Mouse (Mus musculus) urinary bladder, postnatal 14 days (tissue): ENCODE measurements around the gene Zfp526.
A peak's percentile ranks its signal among the peaks of the same experiment; 100 is the strongest.
"Not testable (repeated sequence)": the region's sequence is repeated elsewhere in the genome, so short reads cannot be mapped to it uniquely, and the experiment has no call there.

ENCODE experiments used
- DNase-seq: peaks from one replicate; pipeline ENCODE4 v3.0.0; 2021; ENCODE audit warnings: low spot score

Zfp526 gene

GRCm38 (mm10) chr7:25240631-25241030 is 19.4 kb downstream of the Zfp526 start:
- no peak for DNase-seq

DNA sequence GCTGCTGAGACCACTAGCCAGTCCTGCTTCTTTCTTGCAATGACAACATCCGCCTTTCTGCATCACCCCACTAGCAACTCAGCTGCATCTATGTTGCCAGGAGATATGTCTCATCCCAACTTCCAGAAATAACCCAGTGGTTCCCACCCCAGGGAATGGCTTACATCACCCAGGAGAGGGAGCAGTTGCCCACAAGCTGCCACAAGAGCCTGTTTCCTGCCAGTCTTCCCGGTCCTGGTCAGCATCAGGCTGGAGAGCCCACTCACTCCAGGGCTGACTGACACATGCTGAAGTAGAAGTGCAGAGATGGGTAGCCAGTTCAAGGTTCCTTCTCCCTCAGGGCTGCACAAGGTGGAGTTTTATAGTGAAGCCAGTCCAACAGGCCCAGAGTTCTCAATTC is 19.8 kb downstream of the Zfp526 start:
- DNase-seq: peak; percentile 55

DNA sequence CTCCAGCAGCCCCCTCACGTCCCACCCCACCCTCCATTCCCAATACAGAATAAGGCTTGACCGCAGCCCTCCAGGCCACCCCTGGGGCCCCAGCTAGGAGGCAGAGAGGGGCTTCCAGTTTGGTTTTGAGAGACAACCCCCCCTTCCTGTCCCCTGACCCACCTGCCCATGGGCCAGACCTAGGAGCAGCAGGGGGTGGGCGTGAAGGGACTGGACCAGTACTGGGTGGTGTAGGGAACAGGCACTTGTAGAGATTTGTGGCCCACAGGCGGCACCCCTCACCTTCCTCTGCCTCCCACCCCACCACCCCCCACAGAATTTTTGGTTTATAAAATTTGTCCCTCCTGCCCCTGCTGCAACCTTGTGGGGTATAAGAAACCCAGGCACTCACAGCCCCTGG is 22.1 kb downstream of the Zfp526 start:
- no peak for DNase-seq

DNA sequence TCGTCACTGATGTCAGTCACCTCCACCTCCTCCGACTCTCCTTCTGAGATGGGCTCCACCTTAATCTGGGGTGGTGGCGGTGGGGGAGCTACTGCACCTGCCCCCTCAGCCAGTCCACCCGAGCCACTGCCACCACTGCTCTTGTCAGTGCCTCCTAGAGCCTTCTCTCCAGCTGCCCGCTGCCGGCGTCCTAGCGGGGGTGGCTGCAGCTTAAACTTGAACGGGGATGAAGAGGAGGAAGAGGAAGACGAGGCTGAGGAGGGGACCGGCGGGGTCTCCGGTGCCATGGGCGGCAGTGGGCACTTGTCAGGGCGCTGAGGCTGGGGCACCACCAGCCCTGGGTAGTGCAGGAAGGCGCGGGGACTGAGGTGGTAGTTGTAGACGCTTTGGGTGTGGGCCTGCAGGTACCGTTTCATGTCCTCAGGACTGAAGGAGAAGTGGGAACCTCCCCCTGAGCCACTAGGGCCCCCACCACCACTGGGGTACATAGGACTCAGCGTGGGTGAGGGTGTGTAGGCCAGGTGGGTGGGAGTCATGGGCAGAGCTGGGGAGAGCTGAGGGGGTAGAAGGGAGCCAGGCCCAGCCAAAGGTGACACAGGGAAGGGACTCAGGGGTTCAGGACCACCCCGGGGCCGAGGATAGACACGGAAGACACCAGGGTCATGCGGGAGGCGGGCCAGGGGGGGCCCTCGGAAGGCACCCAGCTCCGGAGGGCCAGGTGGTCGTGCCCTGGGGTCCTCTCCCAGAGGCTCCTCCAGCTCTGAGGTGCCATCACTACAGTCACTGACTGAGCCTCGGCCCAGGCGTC is 23.5 kb downstream of the Zfp526 start:
- DNase-seq: no peak

- no peak for DNase-seq
Measured at GRCm38 (mm10) chr7:25246079-25246758, 25.0 kb downstream of the Zfp526 start.

GRCm38 (mm10) chr7:25246759-25247137 is 25.5 kb downstream of the Zfp526 start:
- no peak for DNase-seq

GRCm38 (mm10) chr7:25247498-25247897 is 26.3 kb downstream of the Zfp526 start:
- no peak for DNase-seq

GRCm38 (mm10) chr7:25248018-25248647 is 26.9 kb downstream of the Zfp526 start:
- no peak for DNase-seq

- DNase-seq: peak; percentile 53
Measured at GRCm38 (mm10) chr7:25248846-25249313, 27.7 kb downstream of the Zfp526 start.

- DNase-seq: peak; percentile 85
Measured at GRCm38 (mm10) chr7:25249314-25250140, 28.3 kb downstream of the Zfp526 start.

- DNase-seq: peak; percentile 95
Measured at GRCm38 (mm10) chr7:25250141-25250972, 29.1 kb downstream of the Zfp526 start, which contains the start of gene Erf. Gene Erf, minus strand, starts transcription at chr7:25250761.

- peak; percentile 65 for DNase-seq
Measured at GRCm38 (mm10) chr7:25251071-25251791, 30.0 kb downstream of the Zfp526 start.

DNA sequence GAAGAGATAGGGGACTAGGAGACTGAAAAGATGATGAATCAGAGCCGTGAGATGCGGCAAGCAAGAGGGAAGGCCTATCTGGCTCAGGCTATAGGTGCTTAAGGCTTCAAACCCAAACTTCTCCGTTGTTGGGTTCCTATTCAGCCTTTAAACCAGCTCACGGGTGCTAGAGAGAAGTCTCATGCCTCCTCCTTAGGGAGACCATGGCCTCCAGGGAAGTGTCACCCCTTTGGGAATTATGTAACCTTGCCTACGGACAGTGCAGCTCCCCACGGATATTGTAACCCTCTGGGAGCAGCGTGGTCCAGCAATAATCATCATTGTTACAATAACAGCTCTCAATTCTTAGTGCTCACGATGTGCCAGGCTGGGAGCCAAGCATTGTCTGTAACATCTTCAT is 30.6 kb downstream of the Zfp526 start:
- no peak for DNase-seq

GRCm38 (mm10) chr7:25261896-25262295 is 40.7 kb downstream of the Zfp526 start:
- no peak for DNase-seq

DNA sequence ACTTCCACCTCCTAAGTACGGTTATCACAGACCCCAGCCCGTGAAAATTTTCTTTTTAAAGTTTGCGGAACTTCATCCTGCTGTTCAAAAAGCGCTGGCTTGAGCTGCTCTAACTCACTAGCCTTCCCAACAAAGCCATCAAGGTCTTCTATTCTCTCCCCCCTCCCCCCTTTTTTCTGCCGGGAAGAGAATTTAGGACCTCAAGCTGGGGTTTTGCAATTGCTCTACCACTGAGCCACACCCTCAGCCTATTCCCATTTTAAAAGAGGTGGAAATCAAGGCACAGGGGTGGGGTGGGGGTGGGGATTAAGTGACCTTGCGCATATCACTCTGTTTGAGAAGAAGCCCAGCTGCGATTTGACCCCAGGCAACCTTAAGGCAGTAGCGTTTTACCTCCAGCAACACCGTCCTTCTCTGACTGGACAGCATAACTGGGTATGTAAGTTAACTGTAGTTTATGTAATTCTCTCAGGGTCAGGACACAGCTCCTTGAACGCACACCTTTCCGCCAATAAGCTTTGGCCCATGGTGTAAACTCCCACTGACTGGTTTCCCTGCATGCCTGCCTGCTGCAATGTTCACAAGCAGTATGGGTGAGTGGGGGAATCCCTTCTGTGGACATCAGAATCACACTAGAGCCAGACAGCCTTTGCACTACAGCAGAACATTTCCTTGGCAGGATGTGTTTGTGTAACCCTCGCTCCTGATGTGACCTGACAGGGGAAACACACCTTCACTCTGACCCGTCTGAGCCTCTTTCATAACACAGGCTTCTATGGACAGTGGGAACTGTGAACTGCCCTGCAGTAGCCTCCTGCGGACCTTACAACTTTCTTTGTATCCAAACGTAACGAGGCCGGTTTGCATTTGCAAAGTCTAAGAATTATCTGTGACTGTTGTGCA is 43.0 kb downstream of the Zfp526 start:
- no peak for DNase-seq

- DNase-seq: not testable (repeated sequence)
Measured at GRCm38 (mm10) chr7:25265743-25266142, 44.5 kb downstream of the Zfp526 start.

DNA sequence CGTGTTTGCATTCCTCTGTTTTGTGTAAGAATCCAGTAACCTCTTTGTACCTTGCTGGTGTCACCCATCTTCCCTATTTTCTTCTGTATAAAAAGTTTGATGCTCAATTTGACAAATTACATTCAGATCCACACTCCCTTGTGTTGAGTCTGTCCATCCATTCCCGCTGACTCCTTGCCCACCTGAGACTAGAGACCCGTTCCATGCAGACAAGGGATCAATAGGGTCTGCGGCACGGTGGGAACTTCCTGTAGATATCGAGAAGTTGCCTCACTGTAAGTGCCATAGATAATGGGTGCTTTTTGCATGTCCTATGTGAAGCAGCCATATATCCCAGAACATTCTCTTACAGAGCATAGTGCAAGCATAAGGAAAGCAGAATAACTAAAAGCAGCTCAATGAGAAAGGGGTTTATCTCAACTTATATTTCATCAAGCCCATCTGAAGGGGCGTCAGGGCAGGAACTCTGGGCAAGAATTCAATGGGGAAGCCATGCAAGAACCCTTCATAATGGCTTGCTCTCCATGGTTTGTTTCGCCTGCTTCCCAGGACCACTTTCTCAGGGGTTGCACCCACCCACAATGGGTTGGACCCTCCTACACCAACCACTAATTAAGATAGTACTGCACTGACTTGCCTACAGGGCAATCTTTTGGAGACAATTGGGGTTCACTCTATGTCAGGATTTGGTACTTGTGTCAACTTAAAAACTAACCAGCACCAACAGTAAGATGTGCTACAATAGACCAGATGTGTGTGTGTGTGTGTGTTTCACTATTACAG is 45.1 kb downstream of the Zfp526 start:
- no peak for DNase-seq

DNA sequence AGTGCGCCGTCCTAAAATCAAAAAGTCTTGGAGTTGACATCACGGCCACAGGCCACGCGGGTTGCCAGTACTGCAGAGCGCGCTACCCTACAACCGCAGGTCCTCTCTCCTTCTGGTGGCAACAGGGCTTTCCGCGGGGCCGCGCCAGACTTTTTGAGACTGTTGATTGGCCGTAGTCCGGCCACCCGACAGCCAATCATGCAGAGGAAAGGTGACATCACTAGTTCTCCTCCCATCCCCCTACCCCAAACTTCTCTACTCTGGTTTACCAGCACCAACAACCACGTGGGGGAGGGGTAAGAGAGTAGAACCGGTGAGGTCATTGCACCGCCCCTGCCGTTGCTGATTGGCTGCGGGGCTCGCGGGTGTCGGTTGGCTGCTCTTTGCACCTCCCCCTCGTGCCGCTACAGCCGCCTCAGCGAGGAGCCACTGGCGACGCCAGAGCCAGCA is 46.1 kb downstream of the Zfp526 start, which contains the start of gene Cic:
TSS of gene Cic (plus strand) at position 404 of the 450 bp plus-strand sequence.
- peak; percentile 99 for DNase-seq
